Mouse (Mus musculus): ENCODE measurements at regions not wholly inside any gene's neighbourhood (a gene's known extent, or its start where the extent isn't known, plus 50 kb on each side); places are given as distances from the start of the nearest gene placed in this dataset.
A peak's percentile ranks its signal among the peaks of the same experiment; 100 is the strongest.

GRCm38 (mm10) chr7:73019764-73020354 lies 355.4 kb upstream of the Rgma start:
- Histone ChIP-seq H3K27me3 (ENCODE audit: insufficient read depth, low read length) (no peaks in the 10 kb centered on the region), H3K4me3 (ENCODE audit: low read depth, low read length) (no peak overlapping the region), H3K27ac (ENCODE audit: low read depth, low read length) (no peak overlapping the region), H3K36me3 (ENCODE audit: insufficient read depth) (no peaks in the 10 kb centered on the region), H3K4me2 (ENCODE audit: low read depth) (no peak overlapping the region), H3K4me1 (ENCODE audit: insufficient read depth) (no peaks in the 10 kb centered on the region), H3K9me3 (ENCODE audit: low read length) (no peaks in the 10 kb centered on the region), H3K9ac (no peak overlapping the region)
- WGBS: 32% methylated on average over 1 of the region's 1 CpGs
- no peak for DNase-seq
- TF ChIP-seq CTCF (IDR thresholded peaks at IDR 0.05; ENCODE audit: low read depth): no peak
- no peak; the same call in 1 of the 2 replicates for ATAC-seq

- DNase-seq (no peak), ATAC-seq (no peak)
- Histone ChIP-seq H3K4me3 (ENCODE audit: low read depth, low read length) (no peak overlapping the region), H3K4me2 (ENCODE audit: low read depth) (no peak overlapping the region), H3K36me3 (ENCODE audit: insufficient read depth) (no peaks in the 10 kb centered on the region), H3K9ac (no peak overlapping the region), H3K4me1 (ENCODE audit: insufficient read depth) (no peaks in the 10 kb centered on the region), H3K27ac (ENCODE audit: low read depth, low read length) (no peak overlapping the region), H3K9me3 (ENCODE audit: low read length) (no peaks in the 10 kb centered on the region), H3K27me3 (ENCODE audit: insufficient read depth, low read length) (no peaks in the 10 kb centered on the region)
- WGBS: 93% methylated on average over 2 of the region's 2 CpGs
- TF ChIP-seq CTCF (IDR thresholded peaks at IDR 0.05; ENCODE audit: low read depth): no peak
These were observed 353.5 kb upstream of the Rgma start for GRCm38 (mm10) chr7:73021786-73022185.

- Histone ChIP-seq H3K27ac (ENCODE audit: low read depth, low read length) (no peak overlapping the region), H3K9me3 (ENCODE audit: low read length) (no peaks in the 10 kb centered on the region), H3K36me3 (ENCODE audit: insufficient read depth) (no peaks in the 10 kb centered on the region), H3K27me3 (ENCODE audit: insufficient read depth, low read length) (no peaks in the 10 kb centered on the region), H3K4me3 (ENCODE audit: low read depth, low read length) (no peak overlapping the region), H3K9ac (no peak overlapping the region), H3K4me2 (ENCODE audit: low read depth) (no peak overlapping the region), H3K4me1 (ENCODE audit: insufficient read depth) (no peaks in the 10 kb centered on the region)
- no peak; the same call in 1 of the 2 replicates for ATAC-seq
- peak; percentile 54 for DNase-seq
- TF ChIP-seq CTCF (IDR thresholded peaks at IDR 0.05; ENCODE audit: low read depth): peak; percentile 60
- 46% methylated on average over 5 of the region's 5 CpGs for WGBS
These were observed 349.7 kb upstream of the Rgma start for GRCm38 (mm10) chr7:73025640-73026039.

DNA sequence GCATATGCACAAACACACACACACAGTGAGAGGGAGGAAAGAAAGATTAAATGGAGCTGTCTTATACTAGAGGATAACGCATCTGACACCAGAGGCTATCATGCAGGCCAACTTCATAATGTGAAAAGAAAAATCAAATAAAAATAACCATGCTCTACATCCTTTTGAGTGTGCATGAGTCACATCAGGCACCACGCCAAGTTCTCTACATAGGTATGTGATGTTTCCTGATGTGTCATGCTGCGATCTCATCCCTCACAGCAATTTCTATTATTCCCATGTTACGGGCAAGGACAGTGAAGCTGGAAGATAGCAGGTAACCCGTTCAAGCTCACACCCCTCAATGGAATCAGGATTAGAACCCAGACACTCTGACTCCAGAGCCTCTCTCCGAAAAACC lies 346.4 kb upstream of the Rgma start:
- H3K4me3 ChIP-seq (ENCODE audit: low read depth, low read length): no peak overlapping the region
- DNase-seq (no peak), ATAC-seq (no peak)
- no peaks in the 10 kb centered on the region for H3K9me3 ChIP-seq (ENCODE audit: low read length)
- no peaks in the 10 kb centered on the region for H3K4me1 ChIP-seq (ENCODE audit: insufficient read depth)
- no peak overlapping the region for H3K9ac ChIP-seq
- H3K4me2 ChIP-seq (ENCODE audit: low read depth): no peak overlapping the region
- TF ChIP-seq CTCF (IDR thresholded peaks at IDR 0.05; ENCODE audit: low read depth): no peak
- H3K27me3 ChIP-seq (ENCODE audit: insufficient read depth, low read length): no peaks in the 10 kb centered on the region
- WGBS: 89% methylated on average over 6 of the region's 6 CpGs
- no peak overlapping the region for H3K27ac ChIP-seq (ENCODE audit: low read depth, low read length)
- H3K36me3 ChIP-seq (ENCODE audit: insufficient read depth): no peaks in the 10 kb centered on the region

DNA sequence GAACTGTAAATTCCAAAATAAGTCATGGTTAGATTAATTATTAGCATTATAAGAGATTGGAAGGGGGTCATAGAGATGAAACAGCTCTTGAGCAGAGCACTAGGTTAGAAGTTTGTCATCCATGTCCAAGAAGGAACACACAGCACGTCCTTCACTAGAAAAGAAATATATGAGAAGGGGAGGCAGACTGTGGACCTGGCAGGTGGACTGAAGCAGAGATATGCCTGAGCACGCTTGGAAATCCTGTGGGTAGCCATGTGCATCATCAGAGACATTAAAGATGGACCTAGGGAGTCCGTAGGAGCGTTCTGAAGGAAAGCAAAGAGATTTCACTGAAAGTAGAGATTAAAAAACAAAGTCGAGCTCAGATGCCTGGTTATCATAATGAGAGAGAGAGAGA lies 343.9 kb upstream of the Rgma start:
- 85% methylated on average over 5 of the region's 5 CpGs for WGBS
- Histone ChIP-seq H3K4me2 (ENCODE audit: low read depth) (no peak overlapping the region), H3K9me3 (ENCODE audit: low read length) (no peaks in the 10 kb centered on the region), H3K9ac (no peak overlapping the region), H3K27me3 (ENCODE audit: insufficient read depth, low read length) (no peaks in the 10 kb centered on the region), H3K4me1 (ENCODE audit: insufficient read depth) (no peaks in the 10 kb centered on the region), H3K36me3 (ENCODE audit: insufficient read depth) (no peaks in the 10 kb centered on the region), H3K4me3 (ENCODE audit: low read depth, low read length) (no peak overlapping the region), H3K27ac (ENCODE audit: low read depth, low read length) (no peak overlapping the region)
- no peak for ATAC-seq
- TF ChIP-seq CTCF (IDR thresholded peaks at IDR 0.05; ENCODE audit: low read depth): no peak
- DNase-seq: no peak

- 64% methylated on average over 23 of the region's 23 CpGs for WGBS
- Histone ChIP-seq H3K4me2 (ENCODE audit: low read depth) (no peak overlapping the region), H3K27me3 (ENCODE audit: insufficient read depth, low read length) (no peaks in the 10 kb centered on the region), H3K4me3 (ENCODE audit: low read depth, low read length) (no peak overlapping the region), H3K9ac (no peak overlapping the region), H3K36me3 (ENCODE audit: insufficient read depth) (no peaks in the 10 kb centered on the region), H3K27ac (ENCODE audit: low read depth, low read length) (peak overlapping the region; percentile 52; the same call in 1 of the 2 replicates), H3K4me1 (ENCODE audit: insufficient read depth) (no peaks in the 10 kb centered on the region), H3K9me3 (ENCODE audit: low read length) (no peaks in the 10 kb centered on the region)
- DNase-seq (peak; percentile 57), ATAC-seq (peak; percentile 80)
- TF ChIP-seq CTCF (IDR thresholded peaks at IDR 0.05; ENCODE audit: low read depth): no peak
These were observed 342.9 kb upstream of the Rgma start for GRCm38 (mm10) chr7:73032316-73032980.

DNA sequence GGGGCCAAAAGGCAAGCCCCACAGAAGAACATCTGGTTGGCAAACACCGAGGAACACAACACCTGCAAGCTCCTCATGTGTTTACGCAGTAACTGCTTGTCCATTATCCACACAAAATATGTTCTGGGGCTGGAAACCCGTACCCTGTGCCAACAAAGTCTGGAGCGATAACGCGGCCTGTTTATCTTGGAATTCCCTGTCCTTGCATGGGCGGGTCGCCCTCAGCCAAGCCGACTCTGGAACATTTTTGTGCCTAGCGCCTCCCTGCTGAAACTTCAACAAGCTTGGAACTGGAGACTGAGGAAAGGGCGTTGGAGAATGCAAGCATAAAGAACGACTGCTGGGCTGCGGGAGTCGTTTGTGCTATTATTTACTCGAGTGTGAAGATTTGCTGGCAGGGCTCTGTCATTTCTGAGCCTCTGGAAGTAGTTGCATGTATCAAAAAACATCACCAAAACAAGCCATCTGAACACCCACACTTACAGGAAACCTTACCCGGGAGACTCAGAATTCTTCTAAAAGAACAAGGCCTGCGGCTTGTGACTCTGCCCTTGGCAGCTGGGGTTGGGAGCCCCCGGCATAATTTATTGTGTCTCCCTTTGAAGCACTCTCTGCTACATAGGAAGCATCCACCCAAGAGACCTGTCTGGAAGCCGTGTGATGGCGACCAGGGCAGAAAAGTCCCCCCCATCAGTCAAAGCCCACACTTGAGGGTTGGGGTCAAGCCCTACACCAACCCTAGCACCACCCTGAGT lies 338.3 kb upstream of the Rgma start:
- Histone ChIP-seq H3K4me3 (ENCODE audit: low read depth, low read length) (no peak overlapping the region), H3K4me2 (ENCODE audit: low read depth) (no peak overlapping the region), H3K27ac (ENCODE audit: low read depth, low read length) (no peak overlapping the region), H3K27me3 (ENCODE audit: insufficient read depth, low read length) (no peaks in the 10 kb centered on the region), H3K9ac (no peak overlapping the region), H3K36me3 (ENCODE audit: insufficient read depth) (no peaks in the 10 kb centered on the region), H3K4me1 (ENCODE audit: insufficient read depth) (no peaks in the 10 kb centered on the region), H3K9me3 (ENCODE audit: low read length) (no peaks in the 10 kb centered on the region)
- peak; percentile 43 for ATAC-seq
- 48% methylated on average over 20 of the region's 20 CpGs for WGBS
- DNase-seq: peak; percentile 54
- no peak for TF ChIP-seq CTCF (IDR thresholded peaks at IDR 0.05; ENCODE audit: low read depth)
